Mouse (Mus musculus) urinary bladder, postnatal 25 days (tissue): ENCODE results near the gene Zfp36l1.
A peak's percentile ranks its signal among the peaks of the same experiment; 100 is the strongest.

Source experiments
- DNase-seq: peaks from one replicate; pipeline ENCODE4 v3.0.0; 2022; ENCODE audit warnings: low spot score

The Zfp36l1 gene

GRCm38 (mm10) chr12:80112852-80113551, at the start of gene Zfp36l1:
Gene Zfp36l1 (minus strand): TSS chr12:80113013.
- DNase-seq: peak; percentile 92

- no peak for DNase-seq
These were observed 49.6 kb upstream of the Zfp36l1 start for GRCm38 (mm10) chr12:80162448-80162847.

DNA sequence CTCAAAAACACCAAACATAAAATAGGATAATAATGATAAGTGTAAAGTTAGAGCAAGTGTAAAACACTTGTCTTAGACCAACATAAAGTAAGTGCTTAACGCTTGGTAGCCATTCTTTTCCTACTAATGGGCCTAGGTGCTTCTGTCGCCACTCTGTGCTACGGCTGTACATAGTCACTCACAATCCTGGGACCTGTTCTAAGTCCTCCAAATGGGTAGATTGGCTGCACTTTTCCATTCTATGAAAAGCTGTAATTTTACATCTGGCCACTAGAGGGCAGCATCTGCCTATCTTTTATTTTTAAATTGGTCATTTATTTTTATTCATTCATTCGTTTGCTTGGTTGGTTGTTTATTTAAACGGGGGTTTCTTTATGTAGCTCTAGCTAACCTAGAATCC, 44.9 kb upstream of the Zfp36l1 start:
- DNase-seq: no peak

DNA sequence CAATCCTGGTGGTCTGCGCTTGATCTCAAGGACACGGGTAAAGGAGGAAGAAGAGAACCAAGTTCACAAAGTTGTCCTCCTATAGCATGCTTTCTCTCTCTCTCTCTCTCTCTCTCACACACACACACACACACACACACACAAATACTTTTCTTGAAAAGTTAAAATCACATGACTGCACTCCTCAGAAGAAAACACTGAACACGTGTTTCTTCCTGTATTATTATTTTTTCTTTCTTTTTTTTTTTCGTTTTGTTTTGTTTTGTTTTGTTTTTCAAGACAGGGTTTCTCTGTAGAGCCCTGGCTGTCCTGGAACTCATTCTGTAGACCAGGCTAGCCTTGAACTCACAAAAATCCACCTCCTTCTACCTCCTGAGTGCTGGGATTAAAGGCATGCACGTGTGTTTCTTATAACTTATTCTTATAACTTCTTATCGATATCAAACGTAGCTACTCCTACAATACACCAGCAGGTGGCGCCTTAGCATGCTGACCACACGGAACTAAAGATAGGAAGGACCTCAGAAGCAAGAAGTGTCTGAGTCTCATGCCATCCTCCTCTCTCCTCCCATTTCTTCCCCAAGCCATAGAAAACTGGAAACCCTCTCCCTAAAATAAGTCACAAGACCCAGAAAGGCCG, 41.0 kb upstream of the Zfp36l1 start:
- peak; percentile 54 for DNase-seq

DNA sequence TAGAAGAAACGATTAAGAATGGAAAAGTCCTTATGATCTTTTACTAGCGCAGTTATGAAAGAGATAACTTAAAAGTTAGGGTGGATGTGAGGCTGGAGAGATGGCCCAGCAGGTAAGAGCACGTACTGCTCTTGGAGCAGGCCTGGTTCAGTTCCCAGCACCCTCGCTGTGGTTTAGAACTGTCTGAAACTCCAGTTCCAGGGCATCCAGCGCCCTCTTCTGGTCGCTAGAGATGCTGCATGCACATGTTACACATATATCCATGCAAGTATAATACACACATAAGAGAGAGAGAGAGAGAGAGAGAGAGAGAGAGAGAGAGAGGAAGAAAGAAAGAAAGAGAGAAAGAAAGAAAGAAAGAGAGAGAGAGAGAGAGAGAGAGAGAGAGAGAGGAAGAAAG, 40.3 kb upstream of the Zfp36l1 start:
- DNase-seq: no peak

DNA sequence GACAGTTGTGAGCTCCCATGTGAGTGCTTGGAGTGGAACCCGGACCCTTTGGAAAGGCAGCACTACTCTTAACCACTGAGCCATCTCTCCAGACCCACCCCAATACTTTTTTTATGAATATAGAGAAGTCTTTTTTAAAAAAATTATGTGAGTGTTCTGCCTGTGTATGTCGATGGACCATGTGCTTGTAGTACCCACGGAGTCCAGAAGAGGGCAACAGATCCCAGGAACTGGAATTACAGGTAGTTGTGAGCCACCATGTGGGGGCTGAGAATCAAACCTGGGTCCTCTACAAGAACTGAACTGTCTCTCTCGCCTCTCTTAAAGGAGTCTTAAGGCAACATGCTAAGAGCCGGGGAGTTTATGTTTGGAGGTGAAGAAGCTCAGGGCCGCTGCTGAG, 39.0 kb upstream of the Zfp36l1 start:
- no peak for DNase-seq

DNA sequence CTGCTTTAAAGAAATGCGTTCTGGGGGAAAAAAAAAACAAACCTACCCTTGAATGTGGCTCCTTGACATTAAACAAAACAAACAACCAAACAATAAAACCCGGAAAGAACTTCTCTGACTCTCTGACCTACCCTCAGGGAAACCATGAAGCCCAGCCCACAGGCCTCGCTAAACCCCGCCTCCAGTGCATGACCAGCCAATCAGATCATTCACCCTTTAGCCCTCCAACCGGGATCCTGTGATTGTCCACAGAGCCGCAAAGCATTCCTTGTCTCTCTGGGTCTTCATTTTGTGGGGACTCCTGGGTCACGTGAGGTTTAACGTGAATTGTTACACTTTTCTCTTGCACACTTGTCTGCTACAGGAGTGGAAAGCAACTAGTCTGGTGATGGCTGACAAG, 37.8 kb upstream of the Zfp36l1 start:
- DNase-seq: no peak

- no peak for DNase-seq
These were observed 34.9 kb upstream of the Zfp36l1 start for GRCm38 (mm10) chr12:80147563-80148214.

DNA sequence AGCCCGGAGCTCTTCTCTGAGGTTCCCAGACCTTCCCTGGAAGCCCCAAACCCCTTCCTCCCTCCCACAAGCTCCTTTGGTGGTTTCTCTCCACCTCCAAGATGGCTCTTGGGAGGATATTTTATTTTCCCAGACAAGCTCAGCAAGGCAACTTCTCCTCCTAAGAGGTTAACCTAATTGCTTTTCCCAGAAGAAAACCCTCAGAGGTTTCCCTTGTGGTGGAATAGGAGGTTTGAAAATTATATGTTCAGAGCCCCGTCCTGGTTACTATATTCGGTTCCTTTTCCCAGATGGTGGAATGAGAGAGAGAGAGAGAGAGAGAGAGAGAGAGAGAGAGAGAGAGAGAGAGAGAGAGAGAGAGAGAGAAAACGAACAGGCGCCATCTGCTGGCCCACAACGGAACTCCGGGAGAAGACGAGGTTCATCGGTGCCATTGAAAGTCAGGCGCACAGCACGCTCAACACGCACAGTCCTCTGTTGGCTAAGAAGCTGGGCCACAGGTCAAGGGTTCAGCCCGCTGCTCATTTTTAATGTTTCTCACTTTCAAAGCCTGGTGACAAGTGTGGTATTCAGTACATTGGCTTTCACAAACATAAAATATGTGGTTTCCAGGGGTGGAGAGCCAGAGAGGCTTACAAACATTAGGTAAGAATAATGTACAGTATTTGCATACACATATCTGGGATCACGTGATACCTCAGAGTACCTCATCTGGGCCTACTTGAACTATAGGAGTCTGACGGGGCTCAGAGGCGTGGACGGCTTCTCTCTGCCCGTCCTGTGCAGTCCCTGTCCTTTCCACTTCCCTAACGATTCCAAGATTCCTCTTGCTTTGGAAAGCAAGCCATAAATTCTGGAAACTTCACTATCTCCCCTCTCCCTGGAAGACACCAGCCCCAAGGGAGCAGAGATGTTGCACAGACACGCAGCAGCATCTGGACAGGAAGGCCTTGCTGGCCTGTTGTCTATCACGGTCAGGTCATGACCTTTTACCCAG, 33.7 kb upstream of the Zfp36l1 start:
- DNase-seq: peak; percentile 65

- no peak for DNase-seq
These were observed 32.6 kb upstream of the Zfp36l1 start for GRCm38 (mm10) chr12:80145365-80145764.

DNA sequence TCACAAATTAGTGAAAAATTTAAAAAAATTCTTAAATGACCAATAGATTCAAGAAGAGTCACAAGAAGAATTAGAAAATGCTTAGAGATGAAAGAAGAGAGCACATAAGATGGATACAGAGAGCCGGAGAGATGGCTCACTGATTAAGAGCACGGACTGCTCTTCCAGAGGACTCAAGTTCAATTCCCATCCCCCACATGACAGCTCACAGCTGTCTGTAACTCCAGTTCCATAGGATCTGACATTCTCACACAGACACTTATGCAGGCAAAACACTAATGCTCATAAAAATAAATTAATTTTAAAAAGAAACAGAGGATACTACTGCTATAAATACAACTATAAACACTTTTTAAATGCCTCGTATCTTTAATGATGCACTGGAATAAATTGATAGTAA, 32.0 kb upstream of the Zfp36l1 start:
- DNase-seq: no peak

DNA sequence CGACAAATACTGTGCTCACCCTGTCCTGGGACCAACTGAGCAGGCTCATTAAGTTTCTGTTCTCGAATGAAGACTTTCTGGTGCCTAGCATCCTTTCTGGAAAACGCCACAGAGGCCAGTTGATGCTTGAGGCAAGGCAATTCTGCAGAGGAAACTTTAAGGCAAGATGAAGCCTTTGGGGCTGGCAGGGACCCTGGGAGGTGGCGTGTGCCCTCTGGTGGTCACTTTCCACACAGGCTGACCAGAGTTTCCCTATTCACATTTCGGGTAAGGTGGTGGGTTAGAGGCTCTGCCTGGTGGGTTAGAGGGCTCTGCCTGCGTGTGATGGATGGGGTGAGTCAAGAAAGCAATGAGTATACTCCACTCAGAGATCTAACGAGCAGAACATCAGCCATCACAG, 28.7 kb upstream of the Zfp36l1 start:
- DNase-seq: peak; percentile 59

- no peak for DNase-seq
These were observed 28.2 kb upstream of the Zfp36l1 start for GRCm38 (mm10) chr12:80141011-80141410.

GRCm38 (mm10) chr12:80137744-80138143, 24.9 kb upstream of the Zfp36l1 start:
- DNase-seq: no peak

DNA sequence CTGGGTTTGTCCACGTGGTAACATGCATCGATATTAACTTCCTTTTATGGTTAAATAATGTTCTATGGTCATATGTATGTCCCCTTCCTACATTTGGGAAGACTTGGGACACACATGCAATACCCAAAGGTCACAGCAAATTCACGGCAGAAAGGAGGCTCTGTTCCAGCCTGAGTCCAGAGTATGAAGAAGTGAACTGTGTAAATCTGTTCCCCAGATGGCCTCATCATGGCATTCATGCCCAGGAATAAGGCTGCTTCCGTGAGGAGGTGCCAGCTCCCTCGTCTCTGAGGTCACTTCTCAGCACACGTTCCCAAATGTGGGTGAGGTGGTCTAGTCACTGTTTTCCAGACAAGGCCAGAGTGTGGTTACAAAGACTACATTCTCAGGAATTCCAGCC, 24.4 kb upstream of the Zfp36l1 start:
- DNase-seq: no peak

- DNase-seq: no peak
These were observed 23.6 kb upstream of the Zfp36l1 start for GRCm38 (mm10) chr12:80136264-80136930.

GRCm38 (mm10) chr12:80135173-80135572, 22.4 kb upstream of the Zfp36l1 start:
- no peak for DNase-seq

GRCm38 (mm10) chr12:80133011-80133545, 20.3 kb upstream of the Zfp36l1 start:
- no peak for DNase-seq

DNA sequence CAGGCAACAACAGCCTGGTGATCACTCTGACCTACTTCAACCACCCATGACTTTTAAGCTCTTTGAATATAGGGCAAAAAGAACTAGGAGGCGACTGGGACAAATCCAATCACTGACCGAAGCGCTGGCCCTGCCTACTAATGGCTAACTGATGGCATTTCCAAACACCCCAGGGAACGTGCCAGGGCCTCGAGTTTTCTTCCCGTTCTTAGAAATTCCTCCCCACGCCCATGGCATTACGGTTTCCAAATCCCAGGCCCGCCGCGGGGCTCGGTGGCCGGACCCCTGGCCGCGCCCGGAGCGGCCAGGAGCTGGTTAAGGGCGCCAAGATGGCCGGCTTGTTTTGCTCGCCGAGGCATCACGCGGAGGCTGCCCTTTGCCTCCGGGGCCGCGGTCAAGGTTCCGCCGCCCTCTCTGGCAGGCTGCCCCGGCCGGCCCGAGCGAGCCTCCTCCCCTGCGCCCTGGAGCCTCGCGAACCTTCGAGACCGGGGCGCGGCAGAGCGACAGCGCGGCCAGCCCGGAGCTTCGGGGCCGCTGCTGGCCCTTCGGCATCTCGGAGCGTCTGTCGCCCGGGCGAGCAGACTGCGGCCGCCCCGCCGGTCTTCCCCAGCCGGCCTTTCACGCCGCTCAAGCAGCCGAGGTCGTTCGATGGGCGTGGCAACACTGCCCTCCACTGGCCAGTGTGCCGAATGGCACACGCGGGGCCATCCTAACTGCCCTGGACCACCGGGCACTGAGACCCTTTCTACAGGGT, 19.6 kb upstream of the Zfp36l1 start:
- DNase-seq: peak; percentile 80
